ENCODE assay signal across 18 mouse cellular contexts in genomic region chr8:87196050-87196449, GRCm38 (mm10).
"Had no signal": no experiment of that assay in that cellular context is flagged by ENCODE, and none has a peak within 500 bp of the region (broad histone marks: within the 10 kb centered on the region; RNA-seq: fewer than 3 reads in every experiment).

No protein-coding gene starts in this region.

- H3K27ac ChIP-seq: limb, embryonic 13.5 days; liver, embryonic 12.5 days; liver, embryonic 15.5 days; macrophage; midbrain, embryonic 10.5 days; midbrain, embryonic 13.5 days; neural tube, embryonic 13.5 days had no signal

- H3K4me3 ChIP-seq: limb, embryonic 13.5 days; liver, embryonic 12.5 days; liver, embryonic 15.5 days; midbrain, embryonic 10.5 days; midbrain, embryonic 13.5 days; myocyte; neural tube, embryonic 13.5 days had no signal

- H3K4me1 ChIP-seq: liver, embryonic 12.5 days; liver, embryonic 15.5 days had no signal

- DNase-seq: kidney, adult 2 months; left cerebral cortex, postnatal 4 days; liver; lung, adult 18-20 months; retina, postnatal 1 day; right cerebral cortex, postnatal 25 days; thymus, adult 18-20 months; thymus, postnatal 36 days had no signal

- H3K9ac ChIP-seq: limb, embryonic 13.5 days; liver, embryonic 12.5 days; liver, embryonic 15.5 days; midbrain, embryonic 13.5 days; neural tube, embryonic 13.5 days had no signal

- ATAC-seq: intestine, embryonic 16.5 days; liver, embryonic 12.5 days; midbrain, embryonic 13.5 days; midbrain, embryonic 16.5 days had no signal

- H3K27me3 ChIP-seq: liver, embryonic 12.5 days; liver, embryonic 15.5 days had no signal

- H3K9me3 ChIP-seq: limb, embryonic 13.5 days; liver, embryonic 12.5 days; liver, embryonic 15.5 days; midbrain, embryonic 10.5 days; midbrain, embryonic 13.5 days; neural tube, embryonic 13.5 days had no signal

- H3K4me2 ChIP-seq: limb, embryonic 13.5 days; liver, embryonic 12.5 days; liver, embryonic 15.5 days; midbrain, embryonic 13.5 days; neural tube, embryonic 13.5 days had no signal

- H3K36me3 ChIP-seq: limb, embryonic 13.5 days; liver, embryonic 12.5 days; liver, embryonic 15.5 days; midbrain, embryonic 10.5 days; midbrain, embryonic 13.5 days; neural tube, embryonic 13.5 days had no signal
